Comparison of ENCODE assay signal across 8 mouse cellular contexts in genomic region chr2:157873223-157873622, GRCm38 (mm10). TPM values are rescaled to one million over a fixed set of nuclear protein-coding genes. Genes with fewer than 3 reads are reported as not detected.
DNase-seq lines count a peak whose midpoint lies in the region; ATAC-seq and TF ChIP-seq lines count a peak whose summit lies in the region.
"Had no signal": no experiment of that assay in that cellular context is flagged by ENCODE, and none has a peak within 500 bp of the region (broad histone marks: within the 10 kb centered on the region; RNA-seq: fewer than 3 reads in every experiment).

No protein-coding gene starts in this region.

- no peaks in the 10 kb centered on the region for H3K27me3 ChIP-seq in midbrain, postnatal 0 days (ENCODE audit: insufficient read depth, low read length)
- no peaks in the 10 kb centered on the region for H3K27me3 ChIP-seq in midbrain, embryonic 16.5 days (ENCODE audit: control insufficient read depth, insufficient read depth, low read depth, low read length)
- H3K27me3 ChIP-seq: liver, embryonic 13.5 days had no signal

- intact Hi-C loops in gastrocnemius, adult 2 months (cut with DNase I) = loop anchor here (1.0 kb wide), 1 partner anchor 65 kb away; no protein-coding TSS in a partner anchor
- intact Hi-C loops in left cerebral cortex, adult 2 months (cut with DNase I) = no loop called here

- H3K9ac ChIP-seq in midbrain, postnatal 0 days (replicated peaks; ENCODE audit: low read length, poor library complexity, severe bottlenecking) = no peak overlapping the region
- H3K9ac ChIP-seq in midbrain, embryonic 16.5 days (ENCODE audit: low read depth, low read length) = no peak overlapping the region
- H3K9ac ChIP-seq: liver, embryonic 13.5 days had no signal

- DNase-seq in midbrain, postnatal 0 days (ENCODE audit: low spot score) = peak; percentile 87
- peak; percentile 74 for DNase-seq in brain, embryonic 14.5 days (ENCODE audit: low read depth)
- peak; percentile 92 for DNase-seq in gastrocnemius, adult 2 months
- peak in 1 of 2 experiments; percentile 27 for DNase-seq in left cerebral cortex, adult 2 months (ENCODE audit: extremely low spot score in 1 of 2, low spot score in 2 of 2)
- no peak for DNase-seq in natural killer cell, adult 2 months (ENCODE audit: low spot score in 2 of 2)
- no peak for DNase-seq in retina, postnatal 1 day
- DNase-seq: liver, embryonic 13.5 days had no signal

- 70% methylated on average over 6 of the region's 6 CpGs for WGBS in midbrain, postnatal 0 days
- WGBS in midbrain, embryonic 16.5 days = 78% methylated on average over 6 of the region's 6 CpGs

- ATAC-seq in midbrain, postnatal 0 days (ENCODE audit: low FRiP score) = no peak
- no peak for ATAC-seq in midbrain, embryonic 16.5 days

- H3K4me2 ChIP-seq in midbrain, postnatal 0 days (ENCODE audit: low read depth, low read length, poor library complexity, severe bottlenecking) = no peak overlapping the region
- H3K4me2 ChIP-seq in midbrain, embryonic 16.5 days (ENCODE audit: low read length) = no peak overlapping the region
- H3K4me2 ChIP-seq: liver, embryonic 13.5 days had no signal

- no peak overlapping the region for H3K27ac ChIP-seq in midbrain, postnatal 0 days (ENCODE audit: low read depth, low read length)
- no peak overlapping the region for H3K27ac ChIP-seq in midbrain, embryonic 16.5 days (ENCODE audit: low read length)
- H3K27ac ChIP-seq in gastrocnemius, adult 2 months = peak overlapping the region; percentile 94
- peak overlapping the region; percentile 28; the same call in 1 of the 2 replicates for H3K27ac ChIP-seq in left cerebral cortex, adult 2 months
- H3K27ac ChIP-seq: liver, embryonic 13.5 days had no signal

- H3K36me3 ChIP-seq in midbrain, postnatal 0 days (ENCODE audit: insufficient read depth, low read length) = 0 out of 2 replicates have a peak, but pooled peaks cover 7% of the 10 kb centered on the region
- 0 out of 2 replicates have a peak, but pooled peaks cover 5% of the 10 kb centered on the region for H3K36me3 ChIP-seq in midbrain, embryonic 16.5 days (ENCODE audit: control insufficient read depth, insufficient read depth, low read length)

- H3K4me3 ChIP-seq in midbrain, postnatal 0 days (ENCODE audit: low read depth, low read length) = no peak overlapping the region
- no peak overlapping the region for H3K4me3 ChIP-seq in midbrain, embryonic 16.5 days (ENCODE audit: low read depth, low read length)
- H3K4me3 ChIP-seq in gastrocnemius, adult 2 months = no peak overlapping the region
- no peak overlapping the region for H3K4me3 ChIP-seq in left cerebral cortex, adult 2 months
- H3K4me3 ChIP-seq: liver, embryonic 13.5 days had no signal

- H3K9me3 ChIP-seq in midbrain, postnatal 0 days (ENCODE audit: low read length) = no peaks in the 10 kb centered on the region
- H3K9me3 ChIP-seq in midbrain, embryonic 16.5 days (replicated peaks; ENCODE audit: control insufficient read depth, low read length, poor library complexity, severe bottlenecking) = no peaks in the 10 kb centered on the region
- H3K9me3 ChIP-seq: liver, embryonic 13.5 days had no signal

- TF ChIP-seq POLR2A in brain, embryonic 14.5 days (IDR thresholded peaks at IDR 0.05; ENCODE audit: borderline replicate concordance, extremely low read depth, insufficient read depth, insufficient read length, poor library complexity, severe bottlenecking) = no peak

- H3K4me1 ChIP-seq in midbrain, postnatal 0 days (ENCODE audit: insufficient read depth, low read length) = peaks cover 17% of the 10 kb centered on the region; the same call in 1 of the 2 replicates
- peaks cover 7% of the 10 kb centered on the region for H3K4me1 ChIP-seq in midbrain, embryonic 16.5 days (ENCODE audit: control insufficient read depth, insufficient read depth, low read length)
- H3K4me1 ChIP-seq: liver, embryonic 13.5 days had no signal

- no peak for TF ChIP-seq CTCF in midbrain, postnatal 0 days (IDR thresholded peaks at IDR 0.05)
- no peak for TF ChIP-seq CTCF in brain, embryonic 14.5 days (IDR thresholded peaks at IDR 0.05; ENCODE audit: borderline replicate concordance, extremely low read depth, insufficient read depth, insufficient read length)
- TF ChIP-seq CTCF in gastrocnemius, adult 2 months (IDR thresholded peaks at IDR 0.05) = no peak
- no peak for TF ChIP-seq CTCF in left cerebral cortex, adult 2 months (IDR thresholded peaks at IDR 0.05)

RNA-seq across cellular contexts. Expression of gene Vstm2l, which starts 41.2 kb away (rescaled TPM):
- 349 and 393 TPM in 2 replicates for total RNA-seq in midbrain, postnatal 0 days (2014; rRNA removed)
- polyA plus RNA-seq in midbrain, postnatal 0 days (2015; fragmentation: Nextera tagmentation; extraction: Ambion mirVana) = 57.0 and 61.8 TPM in 2 replicates
- polyA plus RNA-seq in midbrain, embryonic 16.5 days (2015; fragmentation: Nextera tagmentation; extraction: Ambion mirVana) = 19.6 and 26.6 TPM in 2 replicates
- 80.6 and 126 TPM in 2 replicates for polyA plus RNA-seq in brain, embryonic 14.5 days (2012; rRNA removed)
- total RNA-seq in gastrocnemius, adult 2 months (2021) = not detected
- total RNA-seq in left cerebral cortex, adult 2 months (2021) = 100 to 1,000 TPM; 159 to 170 TPM
- polyA plus RNA-seq: liver, embryonic 13.5 days had no signal

Comparison
In these comparisons a context has a peak if more than half of its experiments do, and no peak if none do; other contexts are left out.
1. DNase-seq: peak in midbrain, postnatal 0 days (single experiment), brain, embryonic 14.5 days (single experiment) and gastrocnemius, adult 2 months (single experiment); none in natural killer cell, adult 2 months (0 of 2) and retina, postnatal 1 day (single experiment).
2. H3K27ac ChIP-seq: peak in gastrocnemius, adult 2 months (single experiment) and left cerebral cortex, adult 2 months (single experiment); none in midbrain, postnatal 0 days (single experiment) and midbrain, embryonic 16.5 days (single experiment).
3. RNA of gene Vstm2l, which starts 41.2 kb away (total RNA-seq): 349 to 393 TPM in midbrain, postnatal 0 days and 159 to 170 TPM in left cerebral cortex, adult 2 months; not detected in gastrocnemius, adult 2 months; every median in the first group is over 100 times any median in the second.